Mouse (Mus musculus): ENCODE results near the gene Asrgl1.
"Not testable (repeated sequence)": the region's sequence is repeated elsewhere in the genome, so short reads cannot be mapped to it uniquely, and the experiment has no call there.

DNA sequence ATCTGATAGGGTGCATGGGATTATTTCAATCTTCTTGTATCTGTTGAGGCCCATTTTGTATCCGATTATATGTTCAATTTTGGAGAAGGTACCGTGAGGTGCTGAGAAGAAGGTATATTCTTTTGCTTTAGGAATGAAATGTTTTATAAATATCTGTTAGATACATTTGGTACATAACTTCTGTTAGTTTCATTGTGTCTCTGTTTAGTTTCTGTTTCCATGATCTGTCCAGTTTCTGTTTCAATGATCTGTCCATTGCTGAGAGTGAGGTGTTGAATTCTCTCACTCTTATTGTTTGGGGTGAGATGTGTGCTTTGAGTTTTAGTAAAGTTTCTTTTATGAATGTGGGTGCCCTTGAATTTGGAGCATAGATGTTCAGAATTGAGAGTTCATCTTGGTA is 11.4 kb downstream of the Asrgl1 start:
- TF ChIP-seq CTCF (IDR thresholded peaks at IDR 0.05; ENCODE audit: borderline replicate concordance, insufficient read depth, low read depth, low read length); POLR2A (IDR thresholded peaks at IDR 0.05; ENCODE audit: borderline replicate concordance, insufficient read depth, low read length): not testable (repeated sequence)
